In genomic region chr3:127741473-127741872, GRCm38 (mm10) we compare ENCODE assay signal across 11 mouse cellular contexts. TPM values are rescaled to one million over a fixed set of nuclear protein-coding genes. Genes with fewer than 3 reads are reported as not detected.
DNase-seq lines count a peak whose midpoint lies in the region; ATAC-seq and TF ChIP-seq lines count a peak whose summit lies in the region.
"Had no signal": no experiment of that assay in that cellular context is flagged by ENCODE, and none has a peak within 500 bp of the region (broad histone marks: within the 10 kb centered on the region; RNA-seq: fewer than 3 reads in every experiment).

No protein-coding gene starts in this region.

- WGBS in heart, adult 2 months = 98% methylated on average over 3 of the region's 3 CpGs
- 96% methylated on average over 3 of the region's 3 CpGs for WGBS in midbrain, postnatal 0 days
- 94% methylated on average over 3 of the region's 3 CpGs for WGBS in midbrain, embryonic 10.5 days

- H3K9ac ChIP-seq in heart, adult 2 months (ENCODE audit: low read depth, low read length) = no peak overlapping the region
- H3K9ac ChIP-seq in midbrain, postnatal 0 days (replicated peaks; ENCODE audit: low read length, poor library complexity, severe bottlenecking) = no peak overlapping the region

- no peak overlapping the region for H3K4me2 ChIP-seq in midbrain, postnatal 0 days (ENCODE audit: low read depth, low read length, poor library complexity, severe bottlenecking)

- intact Hi-C loops in heart, adult 2 months (cut with DNase I) = no loop called here
- intact Hi-C loops in heart, postnatal 10 days (cut with DNase I) = no loop called here

- peak; percentile 42 for TF ChIP-seq CTCF in heart, adult 2 months (IDR thresholded peaks at IDR 0.05)
- peak; percentile 58 for TF ChIP-seq CTCF in midbrain, postnatal 0 days (IDR thresholded peaks at IDR 0.05)
- TF ChIP-seq CTCF in Patski (IDR thresholded peaks at IDR 0.05) = peak; percentile 78

- no peak for TF ChIP-seq EP300 in heart, adult 2 months (IDR thresholded peaks at IDR 0.05; ENCODE audit: insufficient read depth, low read depth, low read length)

- DNase-seq in heart, adult 2 months = no peak
- no peak for DNase-seq in heart, postnatal 10 days
- no peak for DNase-seq in midbrain, postnatal 0 days (ENCODE audit: low spot score)
- no peak for DNase-seq in midbrain, embryonic 10.5 days (ENCODE audit: low spot score)
- DNase-seq in Patski (ENCODE audit: low read depth, low spot score) = no peak
- no peak for DNase-seq in spleen, postnatal 36 days (ENCODE audit: low spot score in 2 of 2)
- no peak for DNase-seq in cerebellum, adult 8-10 months
- DNase-seq: heart, postnatal 36 days; thymus, adult 18-20 months had no signal

- no peak for ATAC-seq in midbrain, postnatal 0 days (ENCODE audit: low FRiP score)
- ATAC-seq in Patski = no peak
- peak; percentile 63 for ATAC-seq in megakaryocyte progenitor cell, adult 5-6 weeks (replicated peaks; ENCODE audit: poor library complexity)
- ATAC-seq: forebrain, embryonic 16.5 days had no signal

- no peaks in the 10 kb centered on the region for H3K4me1 ChIP-seq in heart, adult 2 months (ENCODE audit: control insufficient read depth, insufficient read depth, low read length)
- no peaks in the 10 kb centered on the region for H3K4me1 ChIP-seq in midbrain, postnatal 0 days (ENCODE audit: insufficient read depth, low read length)
- peaks cover 31% of the 10 kb centered on the region for H3K4me1 ChIP-seq in midbrain, embryonic 10.5 days

- TF ChIP-seq POLR2A in heart, adult 2 months (IDR thresholded peaks at IDR 0.05; ENCODE audit: insufficient read depth, low read depth, low read length) = no peak

- POLR2A ChIA-PET in Patski (lab: Charles Lee) = interaction anchor here (0.6 kb wide), 1 partner anchor 1472 kb away, joined by 3 read pairs; no protein-coding TSS in a partner anchor

- no peaks in the 10 kb centered on the region for H3K36me3 ChIP-seq in heart, adult 2 months (ENCODE audit: control insufficient read depth, insufficient read depth, low read length)
- H3K36me3 ChIP-seq in midbrain, postnatal 0 days (ENCODE audit: insufficient read depth, low read length) = no peaks in the 10 kb centered on the region
- no peaks in the 10 kb centered on the region for H3K36me3 ChIP-seq in midbrain, embryonic 10.5 days

- H3K9me3 ChIP-seq in midbrain, postnatal 0 days (ENCODE audit: low read length) = no peaks in the 10 kb centered on the region
- H3K9me3 ChIP-seq in midbrain, embryonic 10.5 days (replicated peaks) = peaks cover 9% of the 10 kb centered on the region; the same call in 1 of the 2 replicates

- H3K4me3 ChIP-seq in heart, adult 2 months = no peak overlapping the region
- no peak overlapping the region for H3K4me3 ChIP-seq in midbrain, postnatal 0 days (ENCODE audit: low read depth, low read length)
- H3K4me3 ChIP-seq in midbrain, embryonic 10.5 days = no peak overlapping the region

- H3K79me2 ChIP-seq in heart, adult 2 months (replicated peaks; ENCODE audit: control insufficient read depth, insufficient read depth, low read length) = no peaks in the 10 kb centered on the region

- in situ Hi-C loops in Patski (cut with MboI; ENCODE audit: low pct_unique_long_range_greater_than_20kb) = no loop called here

- no peak overlapping the region for H3K27ac ChIP-seq in heart, adult 2 months
- no peak overlapping the region for H3K27ac ChIP-seq in midbrain, postnatal 0 days (ENCODE audit: low read depth, low read length)
- no peak overlapping the region for H3K27ac ChIP-seq in midbrain, embryonic 10.5 days (replicated peaks)

- CTCF ChIA-PET in Patski (lab: Charles Lee) = interaction anchor here (0.9 to 3.2 kb wide), 10 partner anchors 9 to 169 kb away, joined by 3 to 16 read pairs (median 3); no protein-coding TSS in a partner anchor

- no peaks in the 10 kb centered on the region for H3K27me3 ChIP-seq in heart, adult 2 months (ENCODE audit: control insufficient read depth, insufficient read depth, low read length)
- H3K27me3 ChIP-seq in midbrain, postnatal 0 days (ENCODE audit: insufficient read depth, low read length) = 0 out of 2 replicates have a peak, but pooled peaks cover 5% of the 10 kb centered on the region
- peaks cover 65% of the 10 kb centered on the region for H3K27me3 ChIP-seq in midbrain, embryonic 10.5 days (ENCODE audit: low read depth, poor library complexity, severe bottlenecking)
- no peaks in the 10 kb centered on the region for H3K27me3 ChIP-seq in Patski

RNA-seq across cellular contexts. Expression of gene Alpk1, which starts 38.9 kb away (rescaled TPM):
- total RNA-seq in heart, adult 2 months (2021) = 1 to 10 TPM; 2.4 to 3.0 TPM
- polyA plus RNA-seq in heart, adult 2 months (2012; rRNA removed) = 1.4 and 2.4 TPM in 2 replicates
- 1 to 10 TPM; 5.1 to 5.5 TPM for total RNA-seq in heart, postnatal 10 days (2021)
- 0.60 and 0.99 TPM in 2 replicates for total RNA-seq in midbrain, postnatal 0 days (2014; rRNA removed)
- polyA plus RNA-seq in midbrain, postnatal 0 days (2015; fragmentation: Nextera tagmentation; extraction: Ambion mirVana) = 0.20 and 0.25 TPM in 2 replicates
- 0.95 and 0.98 TPM in 2 replicates for polyA plus RNA-seq in midbrain, embryonic 10.5 days (2016; fragmentation: Nextera tagmentation; extraction: Ambion mirVana)
- polyA plus RNA-seq in Patski (2021) = 16.5 TPM
- 7.1 and 10.3 TPM in 2 replicates for total RNA-seq in megakaryocyte progenitor cell, adult 5-6 weeks (2015)
- total RNA-seq in megakaryocyte progenitor cell, adult 5-6 weeks (2017) = 13.6 and 19.1 TPM in 2 replicates

RNA-seq across cellular contexts. Expression of gene Tifa, which starts 48.1 kb away (rescaled TPM):
- 1 to 10 TPM; 1.6 to 2.3 TPM for total RNA-seq in heart, adult 2 months (2021)
- 1.3 and 2.0 TPM in 2 replicates for polyA plus RNA-seq in heart, adult 2 months (2012; rRNA removed)
- 1 to 10 TPM; 3.1 to 3.5 TPM for total RNA-seq in heart, postnatal 10 days (2021)
- total RNA-seq in midbrain, postnatal 0 days (2014; rRNA removed) = 1.4 and 2.6 TPM in 2 replicates
- polyA plus RNA-seq in midbrain, postnatal 0 days (2015; fragmentation: Nextera tagmentation; extraction: Ambion mirVana) = 2.6 and 2.9 TPM in 2 replicates
- polyA plus RNA-seq in midbrain, embryonic 10.5 days (2016; fragmentation: Nextera tagmentation; extraction: Ambion mirVana) = 2.1 and 3.0 TPM in 2 replicates
- polyA plus RNA-seq in Patski (2021) = 86.0 TPM
- 56.4 and 60.7 TPM in 2 replicates for total RNA-seq in megakaryocyte progenitor cell, adult 5-6 weeks (2015)
- 53.6 and 57.0 TPM in 2 replicates for total RNA-seq in megakaryocyte progenitor cell, adult 5-6 weeks (2017)

Comparison
In these comparisons a context has a peak if more than half of its experiments do, and no peak if none do; other contexts are left out.
1. RNA of gene Tifa, which starts 48.1 kb away (total RNA-seq): 53.6 to 60.7 TPM in megakaryocyte progenitor cell, adult 5-6 weeks; 3.1 to 3.5 TPM in heart, postnatal 10 days, 1.6 to 2.3 TPM in heart, adult 2 months and 1.4 to 2.6 TPM in midbrain, postnatal 0 days; every median in the first group is over 10 times any median in the second.
2. Peak in every context shown above with its lines, with median percentiles within 50 percentile points of each other: CTCF ChIP-seq.